Mouse (Mus musculus): Measurements from ENCODE around the gene Fbxw16. TPM values are rescaled to one million over a fixed set of nuclear protein-coding genes. Genes with fewer than 3 reads are reported as not detected.
"Not testable (repeated sequence)": the region's sequence is repeated elsewhere in the genome, so short reads cannot be mapped to it uniquely, and the experiment has no call there.

Gene Fbxw16
- not detected in 2 replicates for polyA plus RNA-seq (2012; rRNA removed)

DNA sequence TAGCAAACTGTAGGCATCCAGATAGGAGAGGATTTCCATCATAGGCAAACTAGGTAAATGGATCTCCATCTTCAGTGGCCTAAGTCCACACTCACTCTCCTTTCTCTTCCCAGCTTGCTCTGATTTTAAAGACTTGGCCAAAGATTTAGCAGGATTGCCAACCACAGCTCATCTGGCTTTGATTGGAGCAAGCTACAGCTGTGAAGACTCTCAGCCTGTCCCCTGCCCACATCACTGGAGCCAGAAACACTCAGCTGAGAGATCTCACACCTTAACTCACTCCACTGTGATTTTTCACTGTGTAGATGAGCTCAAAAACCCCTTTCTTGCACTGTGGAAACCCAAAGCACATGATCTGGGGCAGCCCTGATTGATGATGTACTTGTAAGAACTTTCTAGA, at the start of gene Fbxw16:
TSS of gene Fbxw16 (minus strand) at position 101 of the 400 bp plus-strand sequence.
- no peak within 1 kb of the TSS for H3K27ac ChIP-seq (ENCODE audit: insufficient read depth, low read length)
- TF ChIP-seq POLR2A (IDR thresholded peaks at IDR 0.05; ENCODE audit: extremely low read depth, insufficient read depth, low read length) (no peak), CTCF (IDR thresholded peaks at IDR 0.05; ENCODE audit: extremely low read depth, insufficient read depth, low read length) (no peak)
- no peak within 1 kb of the TSS for H3K4me3 ChIP-seq (ENCODE audit: insufficient read depth, low read length)
- no peaks in the 10 kb centered on the region for H3K4me1 ChIP-seq (ENCODE audit: control insufficient read depth, insufficient read depth, low read length)

GRCm38 (mm10) chr9:109495775-109496174, 46.8 kb upstream of the Fbxw16 start, which contains the start of gene Fbxw19:
Gene Fbxw19 (minus strand): TSS chr9:109495875.
- not testable (repeated sequence) for H3K4me1 ChIP-seq (ENCODE audit: control insufficient read depth, insufficient read depth, low read length); H3K27ac ChIP-seq (ENCODE audit: insufficient read depth, low read length); H3K4me3 ChIP-seq (ENCODE audit: insufficient read depth, low read length)

- TF ChIP-seq CTCF (IDR thresholded peaks at IDR 0.05; ENCODE audit: extremely low read depth, insufficient read depth, low read length) (no peak), POLR2A (IDR thresholded peaks at IDR 0.05; ENCODE audit: extremely low read depth, insufficient read depth, low read length) (no peak)
- Histone ChIP-seq H3K27ac (ENCODE audit: insufficient read depth, low read length) (no peak overlapping the region), H3K4me1 (ENCODE audit: control insufficient read depth, insufficient read depth, low read length) (no peaks in the 10 kb centered on the region), H3K4me3 (ENCODE audit: insufficient read depth, low read length) (no peak overlapping the region)
Observed at GRCm38 (mm10) chr9:109432956-109433355, 16.0 kb downstream of the Fbxw16 start.

DNA sequence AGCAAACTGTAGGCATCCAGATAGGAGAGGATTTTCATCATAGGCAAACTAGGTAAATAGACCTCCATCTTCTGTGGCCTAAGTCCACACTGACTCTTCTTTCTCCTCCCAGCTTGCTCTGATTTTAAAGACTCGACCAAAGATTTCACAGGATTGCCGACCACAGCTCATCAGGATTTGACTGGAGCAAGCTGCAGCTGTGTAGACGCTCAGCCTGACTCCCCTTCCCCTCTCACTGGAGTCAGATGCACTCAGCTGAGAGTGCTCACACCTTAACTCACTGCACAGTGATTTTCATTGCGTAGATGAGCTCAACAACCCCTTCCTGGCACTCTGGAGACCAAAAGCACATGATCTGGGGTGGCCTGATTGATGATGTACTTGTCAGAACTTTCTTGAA, 44.7 kb downstream of the Fbxw16 start, which contains the start of gene Fbxw22:
TSS of gene Fbxw22 (minus strand) at position 101 of the 400 bp plus-strand sequence.
- not testable (repeated sequence) for H3K27ac ChIP-seq (ENCODE audit: insufficient read depth, low read length); H3K4me3 ChIP-seq (ENCODE audit: insufficient read depth, low read length); H3K4me1 ChIP-seq (ENCODE audit: control insufficient read depth, insufficient read depth, low read length)

Other genes with a start within 250 kb of the Fbxw16 start
- not detected in 2 replicates for gene Fbxw20, start 214.4 kb downstream of the Fbxw16 start, polyA plus RNA-seq (2012; rRNA removed)
- not detected in 2 replicates for gene Fbxw14, start 161.5 kb downstream of the Fbxw16 start, polyA plus RNA-seq (2012; rRNA removed)
- gene Fbxw28, start 109.5 kb downstream of the Fbxw16 start, polyA plus RNA-seq (2012; rRNA removed) = not detected in 2 replicates
- gene Fbxw22, start 44.8 kb downstream of the Fbxw16 start, polyA plus RNA-seq (2012; rRNA removed) = not detected in 2 replicates
- gene Fbxw19, start 46.7 kb upstream of the Fbxw16 start, polyA plus RNA-seq (2012; rRNA removed) = not detected in 2 replicates
- not detected in 2 replicates for gene Fbxw15, start 119.1 kb upstream of the Fbxw16 start, polyA plus RNA-seq (2012; rRNA removed)
- not detected in 2 replicates for gene Fbxw24, start 176.9 kb upstream of the Fbxw16 start, polyA plus RNA-seq (2012; rRNA removed)
- not detected in 2 replicates for gene Fbxw25, start 215.5 kb upstream of the Fbxw16 start, polyA plus RNA-seq (2012; rRNA removed)

All from cortical plate, adult 2 months (tissue).